Mouse (Mus musculus) myocyte (in vitro differentiated cells): Measurements from ENCODE around the gene Apon.

ENCODE experiments used
- E2F4 ChIP-seq: IDR thresholded peaks from one replicate; pipeline ENCODE4 v1.6.1; 2011; ENCODE audit warnings: mild to moderate bottlenecking, control low read depth, moderate library complexity; ENCODE audit not compliant: insufficient read depth
- MAX ChIP-seq: IDR thresholded peaks from one replicate; pipeline ENCODE4 v1.6.1; 2011; ENCODE audit warnings: low read depth, mild to moderate bottlenecking, control low read depth
- MYOD1 ChIP-seq, 3 experiments: IDR thresholded peaks; one replicate each; pipeline ENCODE4 v1.6.1; 2011; ENCODE audit warnings: control low read depth in 2 of 3, low read depth in 2 of 3, mild to moderate bottlenecking in 2 of 3, moderate library complexity in 1 of 3; ENCODE audit not compliant: insufficient read length in 2 of 3, control insufficient read depth in 1 of 3
- MYOG ChIP-seq, 3 experiments: IDR thresholded peaks; one replicate each; pipeline ENCODE4 v1.6.1; 2011; ENCODE audit warnings: control low read depth in 2 of 3, low read depth in 2 of 3, mild to moderate bottlenecking in 2 of 3; ENCODE audit not compliant: insufficient read length in 2 of 3, control insufficient read depth in 1 of 3, insufficient read depth in 1 of 3
- POLR2A ChIP-seq: IDR thresholded peaks from one replicate; pipeline ENCODE4 v1.6.1; 2011; ENCODE audit warnings: low read depth, mild to moderate bottlenecking, control low read depth, moderate library complexity; ENCODE audit not compliant: insufficient read length
- POLR2AphosphoS2 ChIP-seq: IDR thresholded peaks from one replicate; pipeline ENCODE4 v1.6.1; 2011; ENCODE audit warnings: low read depth, control low read depth; ENCODE audit not compliant: insufficient read length
- REST ChIP-seq: IDR thresholded peaks from one replicate; pipeline ENCODE4 v1.6.1; 2011; ENCODE audit warnings: mild to moderate bottlenecking, control low read depth, moderate library complexity; ENCODE audit not compliant: insufficient read depth, insufficient read length
- SRF ChIP-seq: IDR thresholded peaks from one replicate; pipeline ENCODE4 v1.6.1; 2011; ENCODE audit warnings: low read depth; ENCODE audit not compliant: control insufficient read depth, insufficient read length
- TCF12 ChIP-seq: IDR thresholded peaks from one replicate; pipeline ENCODE4 v1.6.1; 2011; ENCODE audit warnings: mild to moderate bottlenecking, control low read depth; ENCODE audit not compliant: poor library complexity, insufficient read depth, severe bottlenecking
- TCF3 ChIP-seq: IDR thresholded peaks from one replicate; pipeline ENCODE4 v1.6.1; 2011; ENCODE audit warnings: low read depth, control low read depth; ENCODE audit not compliant: insufficient read length
- USF1 ChIP-seq: IDR thresholded peaks from one replicate; pipeline ENCODE4 v1.6.1; 2011; ENCODE audit warnings: low read depth, mild to moderate bottlenecking, control low read depth, moderate library complexity

DNA sequence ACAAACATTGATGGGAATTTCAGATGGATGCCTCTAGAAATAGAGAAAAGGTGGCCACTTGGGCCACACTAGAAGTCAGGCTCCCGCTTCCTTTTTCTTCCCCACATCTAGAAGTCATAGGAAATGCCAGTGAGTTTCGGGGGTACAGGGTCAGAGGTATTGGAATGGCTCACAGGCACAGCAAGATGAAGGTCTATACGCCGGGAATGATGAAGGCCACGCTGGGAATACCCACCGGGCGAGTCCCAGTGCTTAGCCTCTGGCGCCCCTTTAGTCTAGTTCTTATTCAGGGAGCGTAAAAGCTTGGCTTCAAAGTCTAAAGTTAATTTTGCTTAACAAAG, 48.9 kb downstream of the Apon start:
- TF ChIP-seq TCF12 (no peak), POLR2A (no peak), MYOG (IDR thresholded peaks at IDR 0.05; ENCODE audit: control insufficient read depth in 1 of 3, insufficient read depth in 1 of 3, insufficient read length in 2 of 3, low read depth in 2 of 3) (no peak), SRF (no peak), MYOD1 (IDR thresholded peaks at IDR 0.05; ENCODE audit: control insufficient read depth in 1 of 3, insufficient read length in 2 of 3, low read depth in 2 of 3) (no peak), TCF3 (no peak), MAX (no peak), POLR2AphosphoS2 (no peak), USF1 (no peak), REST (no peak), E2F4 (no peak)
